Mouse (Mus musculus) lung, adult 2 months (tissue): ENCODE data around the gene Polr2f.

ENCODE experiments used
- CTCF ChIP-seq: fragments of 200-500 bp; IDR thresholded peaks from 2 replicates; pipeline ENCODE4 v1.5.1; 2011; ENCODE audit warnings: mild to moderate bottlenecking, low read length, control low read depth; ENCODE audit not compliant: insufficient read depth
- POLR2A ChIP-seq: fragments of 200-500 bp; IDR thresholded peaks from 2 replicates; pipeline ENCODE4 v1.6.1; 2011; ENCODE audit warnings: low read depth, mild to moderate bottlenecking, control low read depth, low read length, borderline replicate concordance; ENCODE audit errors: extremely low read depth

GRCm38 (mm10) chr15:79199390-79199976 is 58.7 kb downstream of the Polr2f start:
- no peak for TF ChIP-seq CTCF
- no peak for TF ChIP-seq POLR2A
